Mouse (Mus musculus): Measurements from ENCODE around the gene Rtp1. TPM values are rescaled to one million over a fixed set of nuclear protein-coding genes. Genes with fewer than 3 reads are reported as not detected.

Rtp1 gene
- total RNA-seq, 2 experiments from 2014 or later: not detected

DNA sequence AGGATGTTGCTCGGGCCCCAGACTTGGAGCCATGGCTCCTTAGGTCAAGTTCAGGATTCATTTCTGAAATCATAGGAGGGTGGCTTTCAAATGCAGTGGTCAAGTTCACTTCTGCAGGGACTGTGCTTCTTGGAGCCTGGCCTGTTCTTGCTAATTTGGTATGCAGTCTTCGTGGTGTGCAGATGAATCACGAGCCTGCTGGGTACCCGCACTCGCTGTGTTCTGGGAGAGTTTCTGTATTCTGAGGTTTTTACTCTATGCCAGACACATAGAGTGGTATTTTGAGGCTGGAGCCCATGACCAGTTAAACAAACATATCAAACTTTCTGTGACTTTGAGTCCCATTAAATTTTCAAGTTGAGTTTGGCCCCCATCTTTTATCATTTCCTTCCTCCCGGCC lies 25.4 kb downstream of the Rtp1 start:
- no peak for DNase-seq (ENCODE audit: low spot score)

DNA sequence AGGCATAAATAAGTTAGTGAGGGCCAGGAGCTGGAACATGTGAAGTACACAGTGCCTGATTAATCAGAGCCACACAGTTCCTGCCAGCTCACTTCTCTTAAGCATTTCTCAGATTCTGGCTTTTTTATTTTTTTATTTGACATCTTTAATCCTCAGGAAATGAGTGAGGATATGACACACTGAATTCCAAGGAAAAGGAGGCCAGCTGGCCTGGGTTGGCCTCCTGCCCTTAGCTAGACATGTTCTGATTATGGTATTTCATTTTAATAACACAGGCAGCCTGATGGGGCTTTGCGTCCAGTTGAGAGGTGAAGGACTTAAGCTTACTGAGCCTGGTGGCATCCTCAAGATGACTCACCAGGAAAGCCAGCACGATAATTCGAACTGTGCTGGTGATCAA lies 27.6 kb downstream of the Rtp1 start:
- no peak for DNase-seq (ENCODE audit: low spot score)

DNA sequence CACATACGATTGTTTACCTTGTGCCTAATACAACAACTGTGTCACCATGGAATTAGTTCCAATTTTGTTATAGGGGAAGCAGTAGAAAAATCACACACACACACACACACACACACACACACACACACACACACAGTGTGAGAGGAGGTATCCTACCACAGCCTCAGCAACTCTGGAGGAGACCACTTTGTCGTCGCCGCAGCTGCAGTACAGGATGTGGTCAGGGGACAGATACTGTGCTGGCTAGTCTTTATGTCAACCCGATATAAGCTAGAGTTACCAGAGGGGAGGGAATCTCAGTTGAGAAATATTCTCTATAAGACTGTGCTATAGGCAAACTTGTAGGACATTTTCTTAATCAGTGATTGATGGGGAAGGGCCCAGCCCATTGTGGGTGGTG lies 28.4 kb downstream of the Rtp1 start:
- no peak for DNase-seq (ENCODE audit: low spot score)

GRCm38 (mm10) chr16:23458906-23459588 lies 30.1 kb downstream of the Rtp1 start:
- DNase-seq (ENCODE audit: low spot score): no peak

DNA sequence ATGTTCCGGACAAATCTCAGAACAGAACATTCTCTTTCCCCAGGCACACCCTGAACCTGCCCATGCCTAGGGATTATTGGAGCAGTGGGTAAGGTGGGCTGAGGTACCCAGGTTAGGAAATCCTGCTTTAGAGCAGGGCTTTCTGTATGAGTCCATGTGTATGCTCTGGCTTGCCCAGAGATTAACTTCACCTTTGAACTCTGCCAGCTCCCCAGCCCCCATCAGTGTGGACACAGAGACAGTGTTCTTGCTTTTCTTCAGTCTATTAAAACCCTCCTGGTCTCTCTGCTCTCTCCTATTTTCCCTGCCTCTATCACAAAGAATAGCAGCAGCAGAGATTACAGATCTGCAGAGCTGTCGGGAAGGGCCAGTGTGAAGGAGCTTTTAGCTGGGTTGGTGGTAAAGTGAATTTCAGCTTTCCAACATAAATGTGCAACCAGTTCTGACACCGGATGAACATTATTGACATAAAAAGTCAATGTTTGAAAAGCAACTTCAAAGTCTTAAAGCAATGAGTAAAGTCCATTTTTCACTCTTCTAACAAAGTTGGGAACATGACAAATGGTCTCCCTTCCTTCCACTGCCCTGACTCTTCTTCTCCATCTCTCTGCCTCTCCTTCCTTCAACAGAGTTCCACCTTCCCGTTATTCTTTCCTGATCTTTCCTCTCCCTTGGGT lies 34.9 kb downstream of the Rtp1 start:
- DNase-seq (ENCODE audit: low spot score): no peak

DNA sequence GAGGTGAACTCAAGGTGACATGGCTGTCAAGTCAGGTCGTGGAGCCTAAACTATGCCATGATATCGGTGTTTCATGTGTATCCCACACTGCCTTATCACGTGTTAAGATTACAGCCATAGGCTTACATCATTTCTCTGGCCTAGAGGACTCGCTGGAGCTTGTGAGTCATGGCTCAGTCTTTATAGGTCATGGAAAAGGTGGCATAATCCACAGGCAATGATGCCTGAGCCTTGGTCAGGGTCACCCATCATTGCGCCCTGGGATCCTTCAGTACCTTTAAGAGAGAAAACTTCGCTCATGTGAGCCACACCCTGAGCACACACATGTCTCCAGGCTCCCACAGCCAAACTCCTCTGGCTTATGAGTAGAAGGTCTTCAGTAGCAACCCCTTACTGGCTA lies 42.6 kb downstream of the Rtp1 start:
- DNase-seq (ENCODE audit: low spot score): no peak

- DNase-seq (ENCODE audit: low spot score): no peak
These were observed 43.1 kb downstream of the Rtp1 start for GRCm38 (mm10) chr16:23472046-23472445.

GRCm38 (mm10) chr16:23475651-23476050 lies 46.7 kb downstream of the Rtp1 start:
- no peak for DNase-seq (ENCODE audit: low spot score)

DNA sequence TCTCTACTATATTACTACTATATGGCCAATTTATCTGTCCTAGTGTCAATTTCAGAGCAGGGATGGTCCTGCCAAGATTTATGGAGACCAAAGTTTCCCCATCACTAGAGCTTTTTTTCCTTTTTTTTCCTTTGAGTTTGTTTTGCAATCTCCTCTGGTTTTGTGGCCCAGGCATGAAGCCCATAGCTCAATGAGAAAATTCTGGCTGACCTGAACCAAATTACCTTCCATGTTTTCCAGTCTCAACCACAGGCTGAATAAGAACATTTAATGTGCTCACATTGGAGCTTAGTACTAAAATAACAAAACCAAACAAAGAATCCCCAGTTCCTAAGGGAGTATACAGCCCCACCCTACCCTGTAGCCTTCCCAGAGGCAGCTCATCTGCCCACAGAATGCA lies 47.7 kb downstream of the Rtp1 start:
- no peak for DNase-seq (ENCODE audit: low spot score)

DNA sequence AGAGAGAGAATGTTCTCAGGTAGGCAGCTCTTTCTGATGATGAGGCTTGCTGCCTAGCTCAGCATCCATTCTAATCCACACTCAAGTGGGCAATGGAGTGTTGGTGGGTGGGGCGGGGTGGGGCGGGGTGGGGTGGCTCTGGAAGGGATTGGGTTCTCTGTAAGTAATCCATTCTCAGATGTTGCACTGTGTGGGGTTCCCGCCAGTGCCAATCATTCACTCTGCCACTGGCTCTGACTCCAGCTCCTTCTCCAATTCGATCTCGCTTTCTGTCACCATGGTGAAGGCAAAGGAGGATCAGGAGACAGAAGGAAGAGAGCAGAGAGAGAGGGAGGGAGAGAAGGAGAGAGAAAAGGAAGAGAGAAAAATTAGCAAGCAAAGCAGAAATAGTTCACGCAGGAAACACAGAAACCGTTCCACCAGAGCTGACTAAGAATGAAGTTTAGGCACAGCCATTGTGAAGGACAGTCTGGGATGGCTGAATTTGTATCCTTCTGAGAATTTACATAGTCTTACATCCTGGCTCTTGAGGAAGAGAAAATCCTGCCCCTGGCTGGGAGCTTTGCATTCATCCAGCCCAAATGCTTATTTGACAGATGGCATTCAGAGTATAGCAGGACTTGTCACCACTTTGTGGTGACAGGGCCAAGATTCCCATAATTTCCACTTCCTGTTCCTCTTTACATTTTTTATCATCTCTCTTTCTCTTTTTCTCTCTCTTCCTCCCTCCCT lies 51.1 kb downstream of the Rtp1 start:
- no peak for DNase-seq (ENCODE audit: low spot score)

DNA sequence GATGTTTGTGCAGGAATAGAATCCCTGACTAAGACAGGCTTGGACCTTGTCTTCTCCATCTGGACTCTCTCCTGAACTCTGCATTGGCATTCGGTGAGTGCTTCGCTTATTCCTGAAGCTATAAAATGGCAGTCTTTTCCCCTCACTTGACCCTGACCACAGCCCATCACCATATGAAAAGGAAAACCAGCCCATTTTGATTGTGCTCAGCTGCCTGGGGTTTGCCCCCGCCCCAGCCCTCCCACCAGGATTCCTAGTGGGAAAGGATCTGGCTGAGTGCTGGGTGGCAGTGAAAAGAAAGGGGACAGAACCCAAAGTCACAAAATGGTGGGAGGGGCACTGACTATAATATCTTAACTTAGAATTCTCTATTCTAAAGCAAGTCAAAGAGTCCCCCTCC lies 53.3 kb downstream of the Rtp1 start:
- no peak for DNase-seq (ENCODE audit: low spot score)

- no peak for DNase-seq (ENCODE audit: low spot score)
These were observed 53.9 kb downstream of the Rtp1 start for GRCm38 (mm10) chr16:23482846-23483245.

DNA sequence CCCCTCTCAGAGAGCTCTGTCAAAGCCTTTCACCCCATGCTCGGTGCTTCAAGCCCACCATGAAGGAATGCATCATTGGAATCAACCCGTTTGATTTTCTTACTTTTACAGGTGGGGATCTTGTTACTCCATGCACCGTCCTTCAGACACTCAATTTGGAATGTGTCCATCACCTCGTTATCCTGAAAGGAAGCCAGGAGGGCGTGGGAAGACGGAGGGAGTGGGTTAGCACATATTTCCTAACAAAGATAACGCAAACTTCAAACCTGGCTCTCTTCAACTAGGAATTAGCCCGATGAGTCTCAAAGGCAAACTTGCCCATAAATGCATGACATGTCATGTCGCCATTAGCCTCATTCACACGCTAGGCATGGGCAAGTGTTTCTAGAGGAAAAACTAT lies 54.4 kb downstream of the Rtp1 start:
- no peak for DNase-seq (ENCODE audit: low spot score)

Other genes starting within 250 kb of the Rtp1 start
- 1 to 10 TPM; 3.6 to 4.7 TPM for gene St6gal1, start 204.4 kb upstream of the Rtp1 start, total RNA-seq (2021)
- gene Rtp4, start 91.2 kb downstream of the Rtp1 start, total RNA-seq (2021): 1 to 10 TPM in 1 of 2 experiments, under 1 TPM in 1; 0.98 to 1.5 TPM
- 10 to 100 TPM in 1 of 2 experiments, 1 to 10 TPM in 1; 9.1 to 17.4 TPM for gene Masp1, start 91.7 kb downstream of the Rtp1 start, total RNA-seq (2021)

Measured in gastrocnemius, adult 18-20 months (tissue).